Mouse (Mus musculus): ENCODE measurements at regions not wholly inside any gene's neighbourhood (a gene's known extent, or its start where the extent isn't known, plus 50 kb on each side); places are given as distances from the start of the nearest gene placed in this dataset.
A peak's percentile ranks its signal among the peaks of the same experiment; 100 is the strongest.
"Not testable (repeated sequence)": the region's sequence is repeated elsewhere in the genome, so short reads cannot be mapped to it uniquely, and the experiment has no call there.

- DNase-seq (ENCODE audit: low read depth) = no peak
These were observed 329.3 kb upstream of the Cdh4 start for GRCm38 (mm10) chr2:179112951-179113350.

GRCm38 (mm10) chr2:179128018-179128417 is 314.2 kb upstream of the Cdh4 start:
- no peak for DNase-seq (ENCODE audit: low read depth)

- DNase-seq (ENCODE audit: low read depth) = no peak
These were observed 313.8 kb upstream of the Cdh4 start for GRCm38 (mm10) chr2:179128432-179128831.

GRCm38 (mm10) chr2:179131004-179131403 is 311.2 kb upstream of the Cdh4 start:
- DNase-seq (ENCODE audit: low read depth) = no peak

- no peak for DNase-seq (ENCODE audit: low read depth)
These were observed 299.9 kb upstream of the Cdh4 start for GRCm38 (mm10) chr2:179142313-179142712.

GRCm38 (mm10) chr2:179145726-179146125 is 296.5 kb upstream of the Cdh4 start:
- DNase-seq (ENCODE audit: low read depth) = no peak

GRCm38 (mm10) chr2:179146274-179146673 is 296.0 kb upstream of the Cdh4 start:
- DNase-seq (ENCODE audit: low read depth) = no peak

- DNase-seq (ENCODE audit: low read depth) = no peak
These were observed 294.0 kb upstream of the Cdh4 start for GRCm38 (mm10) chr2:179148194-179148593.

- no peak for DNase-seq (ENCODE audit: low read depth)
These were observed 293.6 kb upstream of the Cdh4 start for GRCm38 (mm10) chr2:179148667-179149066.

GRCm38 (mm10) chr2:179158881-179159280 is 283.4 kb upstream of the Cdh4 start:
- no peak for DNase-seq (ENCODE audit: low read depth)

- no peak for DNase-seq (ENCODE audit: low read depth)
These were observed 279.1 kb upstream of the Cdh4 start for GRCm38 (mm10) chr2:179163116-179163515.

- DNase-seq (ENCODE audit: low read depth) = no peak
These were observed 272.1 kb upstream of the Cdh4 start for GRCm38 (mm10) chr2:179170157-179170556.

GRCm38 (mm10) chr2:179170608-179171007 is 271.6 kb upstream of the Cdh4 start:
- DNase-seq (ENCODE audit: low read depth) = no peak

- not testable (repeated sequence) for DNase-seq (ENCODE audit: low read depth)
These were observed 265.2 kb upstream of the Cdh4 start for GRCm38 (mm10) chr2:179176835-179177530.

GRCm38 (mm10) chr2:179181366-179181765 is 260.9 kb upstream of the Cdh4 start:
- no peak for DNase-seq (ENCODE audit: low read depth)

GRCm38 (mm10) chr2:179182123-179182522 is 260.1 kb upstream of the Cdh4 start:
- no peak for DNase-seq (ENCODE audit: low read depth)

GRCm38 (mm10) chr2:179192906-179193496 is 249.2 kb upstream of the Cdh4 start:
- no peak for DNase-seq (ENCODE audit: low read depth)

- peak; percentile 50 for DNase-seq (ENCODE audit: low read depth)
These were observed 248.6 kb upstream of the Cdh4 start for GRCm38 (mm10) chr2:179193507-179194160.

- DNase-seq (ENCODE audit: low read depth) = no peak
These were observed 244.8 kb upstream of the Cdh4 start for GRCm38 (mm10) chr2:179197471-179197870.

- DNase-seq (ENCODE audit: low read depth) = no peak
These were observed 241.7 kb upstream of the Cdh4 start for GRCm38 (mm10) chr2:179200495-179200894.

GRCm38 (mm10) chr2:179210164-179210805 is 231.9 kb upstream of the Cdh4 start:
- no peak for DNase-seq (ENCODE audit: low read depth)

- DNase-seq (ENCODE audit: low read depth) = no peak
These were observed 225.5 kb upstream of the Cdh4 start for GRCm38 (mm10) chr2:179216773-179217172.

- DNase-seq (ENCODE audit: low read depth) = no peak
These were observed 214.1 kb upstream of the Cdh4 start for GRCm38 (mm10) chr2:179228096-179228495.

All from c-Kit-positive CD71-negative TER-119-negative erythroid progenitor cells, embryonic 14.5 days (primary cell).